8 mouse cellular contexts compared by ENCODE assay signal in the genomic region with DNA sequence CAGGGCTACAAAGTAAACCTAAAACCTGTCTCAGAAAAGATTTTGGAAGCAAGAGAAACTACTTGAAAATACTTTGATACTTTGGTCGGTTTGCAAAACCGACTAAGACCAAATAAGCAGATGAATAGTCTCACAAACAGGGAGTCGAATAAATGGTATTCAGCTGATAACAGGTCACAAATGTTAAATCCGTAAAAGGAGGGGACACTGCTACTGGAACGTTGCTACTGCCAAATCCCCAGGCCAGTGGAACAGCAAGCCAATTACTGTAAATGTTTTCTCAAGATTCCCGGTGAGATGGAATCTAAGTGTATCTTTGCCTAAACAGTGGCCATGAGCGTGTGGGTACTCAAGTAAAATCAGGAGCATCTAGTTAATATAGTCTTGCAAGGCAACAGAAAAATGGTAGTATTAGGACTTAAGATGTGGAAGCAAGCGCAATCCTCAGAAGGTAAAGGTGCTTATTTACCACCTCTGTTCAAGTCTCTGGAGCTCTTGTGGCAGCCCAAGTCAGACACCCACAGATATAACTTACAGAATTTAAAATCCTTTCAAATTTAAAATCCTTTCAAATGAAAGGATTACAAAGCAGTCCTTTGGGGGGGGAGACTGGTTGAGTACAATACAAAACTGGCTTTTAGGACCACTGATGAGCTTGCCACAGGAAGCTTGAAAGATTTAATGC. TPM values are rescaled to one million over a fixed set of nuclear protein-coding genes. Genes with fewer than 3 reads are reported as not detected.
DNase-seq lines count a peak whose midpoint lies in the region; ATAC-seq and TF ChIP-seq lines count a peak whose summit lies in the region.

No protein-coding gene starts in this region.

- peak; percentile 44 for DNase-seq in kidney, postnatal 0 days (ENCODE audit: low spot score)
- no peak for DNase-seq in kidney, postnatal 4 days
- peak; percentile 47 for DNase-seq in embryo, embryonic 10 days (ENCODE audit: low spot score)
- peak; percentile 24 for DNase-seq in hindbrain, postnatal 0 days (ENCODE audit: low spot score)
- DNase-seq in naive thymus-derived CD4-positive, alpha-beta T cell, adult 2 months (ENCODE audit: low read depth): peak; percentile 35
- no peak for DNase-seq in thymus, adult 18-20 months
- DNase-seq in thymus, postnatal 0 days (ENCODE audit: low spot score): no peak
- no peak for DNase-seq in urinary bladder, postnatal 10 days (ENCODE audit: low spot score)

- peak overlapping the region; percentile 99 for H3K27ac ChIP-seq in kidney, postnatal 0 days
- H3K27ac ChIP-seq in hindbrain, postnatal 0 days: peak overlapping the region; percentile 100

- no peak for ATAC-seq in kidney, postnatal 0 days (replicated peaks; ENCODE audit: low FRiP score, low read depth)
- ATAC-seq in hindbrain, postnatal 0 days: no peak

- peak overlapping the region; percentile 63 for H3K4me3 ChIP-seq in kidney, postnatal 0 days (replicated peaks; ENCODE audit: low read depth, low read length)
- peak overlapping the region; percentile 71 for H3K4me3 ChIP-seq in hindbrain, postnatal 0 days (ENCODE audit: low read length)

- no peaks in the 10 kb centered on the region for H3K27me3 ChIP-seq in kidney, postnatal 0 days (ENCODE audit: insufficient read depth, low read length)
- H3K27me3 ChIP-seq in hindbrain, postnatal 0 days (ENCODE audit: insufficient read depth, low read length): no peaks in the 10 kb centered on the region

- WGBS in kidney, postnatal 0 days: 18% methylated on average over 8 of the region's 8 CpGs
- 15% methylated on average over 8 of the region's 8 CpGs for WGBS in hindbrain, postnatal 0 days

- peaks cover 32% of the 10 kb centered on the region for H3K36me3 ChIP-seq in kidney, postnatal 0 days (ENCODE audit: insufficient read depth, low read length)
- peaks cover 29% of the 10 kb centered on the region; the same call in 1 of the 2 replicates for H3K36me3 ChIP-seq in hindbrain, postnatal 0 days (ENCODE audit: insufficient read depth, low read length)

- H3K4me1 ChIP-seq in kidney, postnatal 0 days (replicated peaks; ENCODE audit: insufficient read depth, low read length): peaks cover 14% of the 10 kb centered on the region; the same call in 1 of the 2 replicates
- H3K4me1 ChIP-seq in hindbrain, postnatal 0 days (ENCODE audit: insufficient read depth, low read length): peaks cover 4% of the 10 kb centered on the region; the same call in 1 of the 2 replicates

- H3K9ac ChIP-seq in kidney, postnatal 0 days (ENCODE audit: low read depth, low read length): peak overlapping the region; percentile 85
- peak overlapping the region; percentile 90 for H3K9ac ChIP-seq in hindbrain, postnatal 0 days (replicated peaks; ENCODE audit: low read length)

- no peak for TF ChIP-seq CTCF in kidney, postnatal 0 days (IDR thresholded peaks at IDR 0.05; ENCODE audit: low read depth)
- TF ChIP-seq CTCF in hindbrain, postnatal 0 days (IDR thresholded peaks at IDR 0.05; ENCODE audit: low read depth): no peak

- peak overlapping the region; percentile 77 for H3K4me2 ChIP-seq in kidney, postnatal 0 days (ENCODE audit: low read length)
- H3K4me2 ChIP-seq in hindbrain, postnatal 0 days (ENCODE audit: low read depth, low read length): peak overlapping the region; percentile 69

- no peaks in the 10 kb centered on the region for H3K9me3 ChIP-seq in kidney, postnatal 0 days (replicated peaks; ENCODE audit: low read length)
- no peaks in the 10 kb centered on the region for H3K9me3 ChIP-seq in hindbrain, postnatal 0 days (ENCODE audit: low read length)

RNA-seq across cellular contexts. Expression of gene Cox20, which starts 1.2 kb away (rescaled TPM):
- polyA plus RNA-seq in kidney, postnatal 0 days (2015; fragmentation: Nextera tagmentation; extraction: Ambion mirVana): 216 and 225 TPM in 2 replicates
- 24.4 and 30.1 TPM in 2 replicates for total RNA-seq in hindbrain, postnatal 0 days (2014; rRNA removed)
- 102 and 117 TPM in 2 replicates for polyA plus RNA-seq in hindbrain, postnatal 0 days (2015; fragmentation: Nextera tagmentation; extraction: Ambion mirVana)
- 195 and 218 TPM in 2 replicates for polyA plus RNA-seq in thymus, postnatal 0 days (2015; fragmentation: Nextera tagmentation; extraction: Ambion mirVana)

RNA-seq across cellular contexts. Expression of gene Hnrnpu, which starts 17.4 kb away (rescaled TPM):
- polyA plus RNA-seq in kidney, postnatal 0 days (2015; fragmentation: Nextera tagmentation; extraction: Ambion mirVana): 274 and 302 TPM in 2 replicates
- 113 and 133 TPM in 2 replicates for total RNA-seq in hindbrain, postnatal 0 days (2014; rRNA removed)
- polyA plus RNA-seq in hindbrain, postnatal 0 days (2015; fragmentation: Nextera tagmentation; extraction: Ambion mirVana): 185 and 192 TPM in 2 replicates
- polyA plus RNA-seq in thymus, postnatal 0 days (2015; fragmentation: Nextera tagmentation; extraction: Ambion mirVana): 398 and 450 TPM in 2 replicates

Comparison
In these comparisons a context has a peak if more than half of its experiments do, and no peak if none do; other contexts are left out.
1. DNase-seq: peak in kidney, postnatal 0 days (single experiment), embryo, embryonic 10 days (single experiment), hindbrain, postnatal 0 days (single experiment) and naive thymus-derived CD4-positive, alpha-beta T cell, adult 2 months (single experiment); none in kidney, postnatal 4 days (0 of 2), thymus, adult 18-20 months (0 of 2), thymus, postnatal 0 days (single experiment) and urinary bladder, postnatal 10 days (single experiment).